In genomic region chr19:10769429-10770195, GRCm38 (mm10) we compare ENCODE assay signal across 13 mouse cellular contexts. TPM values are rescaled to one million over a fixed set of nuclear protein-coding genes. Genes with fewer than 3 reads are reported as not detected.
A peak's percentile ranks its signal among the peaks of the same experiment; 100 is the strongest.
DNase-seq lines count a peak whose midpoint lies in the region; ATAC-seq and TF ChIP-seq lines count a peak whose summit lies in the region.
"Had no signal": no experiment of that assay in that cellular context is flagged by ENCODE, and none has a peak within 500 bp of the region (broad histone marks: within the 10 kb centered on the region; RNA-seq: fewer than 3 reads in every experiment).

No protein-coding gene starts in this region.

- H3K4me1 ChIP-seq in heart, postnatal 0 days (ENCODE audit: control insufficient read depth, insufficient read depth) = peaks cover 18% of the 10 kb centered on the region
- H3K4me1 ChIP-seq in stomach, postnatal 0 days (replicated peaks; ENCODE audit: control insufficient read depth, insufficient read depth) = no peaks in the 10 kb centered on the region
- H3K4me1 ChIP-seq: intestine, embryonic 15.5 days; limb, embryonic 13.5 days had no signal

- H3K4me2 ChIP-seq in heart, postnatal 0 days (ENCODE audit: low read depth, low read length) = no peak overlapping the region
- H3K4me2 ChIP-seq in stomach, postnatal 0 days (replicated peaks; ENCODE audit: low read depth) = no peak overlapping the region
- H3K4me2 ChIP-seq: intestine, embryonic 15.5 days; limb, embryonic 13.5 days had no signal

- CTCF ChIA-PET in Patski (lab: Charles Lee) = interaction anchor here (0.9 to 1.9 kb wide), 6 partner anchors 9 to 98 kb away, joined by 3 to 5 read pairs (median 3); no protein-coding TSS in a partner anchor

- no peak for ATAC-seq in heart, postnatal 0 days (ENCODE audit: insufficient read depth, low read depth)
- ATAC-seq in Patski = peak; percentile 84
- ATAC-seq in stomach, postnatal 0 days (ENCODE audit: low FRiP score, low TSS enrichment) = no peak
- ATAC-seq: intestine, embryonic 15.5 days had no signal

- no peak for TF ChIP-seq EP300 in heart, postnatal 0 days (IDR thresholded peaks at IDR 0.05; ENCODE audit: low read depth)
- no peak for TF ChIP-seq EP300 in stomach, postnatal 0 days (optimal IDR thresholded peaks at IDR 0.05)

- DNase-seq in heart, postnatal 0 days (ENCODE audit: low spot score) = no peak
- no peak for DNase-seq in heart, postnatal 25 days (ENCODE audit: low spot score)
- DNase-seq in Muller cell, postnatal 12 days (ENCODE audit: inconsistent ontology term) = peak; percentile 41
- no peak for DNase-seq in Patski (ENCODE audit: low read depth, low spot score)
- DNase-seq in mesoderm, embryonic 11.5 days (ENCODE audit: low read depth, low spot score) = peak; percentile 23
- DNase-seq in stomach, postnatal 0 days (ENCODE audit: low spot score) = no peak
- no peak for DNase-seq in right cerebral cortex, adult 2 months (ENCODE audit: low spot score in 2 of 2)
- DNase-seq: adrenal gland, postnatal 25 days; cerebellum, adult 11-12 months; gastrocnemius, postnatal 10 days; layer of hippocampus, postnatal 36 days had no signal

- H3K27ac ChIP-seq in heart, postnatal 0 days (ENCODE audit: low read depth) = peak overlapping the region; percentile 32; the same call in 1 of the 2 replicates
- H3K27ac ChIP-seq in stomach, postnatal 0 days (replicated peaks) = no peak overlapping the region
- H3K27ac ChIP-seq: intestine, embryonic 15.5 days; limb, embryonic 13.5 days had no signal

- no peaks in the 10 kb centered on the region for H3K36me3 ChIP-seq in heart, postnatal 0 days (replicated peaks; ENCODE audit: control insufficient read depth, insufficient read depth, low read length)
- H3K36me3 ChIP-seq in stomach, postnatal 0 days (ENCODE audit: control insufficient read depth, insufficient read depth, low read length) = no peaks in the 10 kb centered on the region
- H3K36me3 ChIP-seq: intestine, embryonic 15.5 days; limb, embryonic 13.5 days had no signal

- no peaks in the 10 kb centered on the region for H3K27me3 ChIP-seq in heart, postnatal 0 days (ENCODE audit: control insufficient read depth, insufficient read depth, low read length)
- no peaks in the 10 kb centered on the region for H3K27me3 ChIP-seq in Patski
- no peaks in the 10 kb centered on the region for H3K27me3 ChIP-seq in stomach, postnatal 0 days (ENCODE audit: control insufficient read depth, insufficient read depth, low read length)
- H3K27me3 ChIP-seq: intestine, embryonic 15.5 days; limb, embryonic 13.5 days had no signal

- no peak overlapping the region for H3K9ac ChIP-seq in heart, postnatal 0 days (replicated peaks; ENCODE audit: low read depth, low read length)
- no peak overlapping the region for H3K9ac ChIP-seq in stomach, postnatal 0 days (ENCODE audit: low read length)
- H3K9ac ChIP-seq: intestine, embryonic 15.5 days; limb, embryonic 13.5 days had no signal

- no peak overlapping the region for H3K4me3 ChIP-seq in heart, postnatal 0 days (ENCODE audit: low read depth, low read length)
- no peak overlapping the region for H3K4me3 ChIP-seq in stomach, postnatal 0 days (ENCODE audit: low read depth, low read length)
- H3K4me3 ChIP-seq: intestine, embryonic 15.5 days; limb, embryonic 13.5 days had no signal

- POLR2A ChIA-PET in Patski (lab: Charles Lee) = interaction anchor here (1.1 kb wide), 1 partner anchor 21 kb away, joined by 3 read pairs; no protein-coding TSS in a partner anchor

- in situ Hi-C loops in Patski (cut with MboI; ENCODE audit: low pct_unique_long_range_greater_than_20kb) = no loop called here

- WGBS in heart, postnatal 0 days = 55% methylated on average over 12 of the region's 12 CpGs
- 66% methylated on average over 12 of the region's 12 CpGs for WGBS in stomach, postnatal 0 days

- intact Hi-C loops in heart, postnatal 25 days (cut with DNase I) = no loop called here

- no peak for TF ChIP-seq CTCF in heart, postnatal 0 days (IDR thresholded peaks at IDR 0.05; ENCODE audit: low read depth)
- no peak for TF ChIP-seq CTCF in Patski (IDR thresholded peaks at IDR 0.05)
- TF ChIP-seq CTCF in stomach, postnatal 0 days (IDR thresholded peaks at IDR 0.05; ENCODE audit: low read depth) = no peak

- no peaks in the 10 kb centered on the region for H3K9me3 ChIP-seq in heart, postnatal 0 days (replicated peaks; ENCODE audit: control insufficient read depth, low read length)
- no peaks in the 10 kb centered on the region for H3K9me3 ChIP-seq in stomach, postnatal 0 days (ENCODE audit: control insufficient read depth, low read length)
- H3K9me3 ChIP-seq: intestine, embryonic 15.5 days; limb, embryonic 13.5 days had no signal

RNA-seq across cellular contexts. Expression of gene Cd5, which starts 30.8 kb away (rescaled TPM):
- total RNA-seq in heart, postnatal 0 days (2014; rRNA removed; ENCODE audit: low replicate concordance) = 3.2 TPM in 1 of 2 replicates, not detected in the other
- 0.12 and 0.23 TPM in 2 replicates for polyA plus RNA-seq in heart, postnatal 0 days (2015; fragmentation: Nextera tagmentation; extraction: Ambion mirVana)
- total RNA-seq in heart, postnatal 25 days (2021) = under 1 TPM; 0.34 to 0.48 TPM
- not detected for polyA plus RNA-seq in Patski (2021)
- polyA plus RNA-seq in stomach, postnatal 0 days (2015; fragmentation: Nextera tagmentation; extraction: Ambion mirVana) = 1.6 and 1.8 TPM in 2 replicates
- total RNA-seq: layer of hippocampus, postnatal 36 days had no signal

Comparison
In these comparisons a context has a peak if more than half of its experiments do, and no peak if none do; other contexts are left out.
1. DNase-seq: peak in Muller cell, postnatal 12 days (single experiment) and mesoderm, embryonic 11.5 days (single experiment); none in heart, postnatal 0 days (single experiment), heart, postnatal 25 days (single experiment), Patski (single experiment), stomach, postnatal 0 days (single experiment) and right cerebral cortex, adult 2 months (0 of 2).